Mouse (Mus musculus) heart, postnatal 0 days (tissue): ENCODE data around the gene Tmprss13. TPM values are rescaled to one million over a fixed set of nuclear protein-coding genes. Genes with fewer than 3 reads are reported as not detected.

ENCODE experiments used
- ATAC-seq: fragments of 200-750 bp; cut with Nextera tagmentation; 2 replicates; pipeline ENCODE4 v1.8.0; 2017; ENCODE audit warnings: low read depth, moderate number of reproducible peaks, moderate library complexity; ENCODE audit not compliant: insufficient read depth
- DNase-seq: peaks from one replicate; pipeline ENCODE4 v3.0.0-alpha.2; 2016; ENCODE audit warnings: low spot score
- H3K27ac ChIP-seq: fragments of 300-500 bp; sonication (generic); 2 replicates; pipeline ENCODE4 v1.5.1; 2014; ENCODE audit warnings: low read depth, mild to moderate bottlenecking
- H3K27me3 ChIP-seq: fragments of 300-500 bp; sonication (generic); 2 replicates; pipeline ENCODE4 v1.6.1; 2014; ENCODE audit warnings: low read length, mixed read lengths; ENCODE audit not compliant: control insufficient read depth, insufficient read depth
- H3K36me3 ChIP-seq: fragments of 300-500 bp; sonication (generic); replicated peaks from 2 replicates; pipeline ENCODE4 v1.6.1; 2014; ENCODE audit warnings: low read length, mixed read lengths; ENCODE audit not compliant: control insufficient read depth, insufficient read depth
- H3K4me1 ChIP-seq: fragments of 300-500 bp; sonication (generic); 2 replicates; pipeline ENCODE4 v1.6.1; 2014; ENCODE audit warnings: antibody characterized with exemption; ENCODE audit not compliant: control insufficient read depth, insufficient read depth
- H3K4me2 ChIP-seq: fragments of 300-500 bp; sonication (generic); 2 replicates; pipeline ENCODE4 v1.6.1; 2014; ENCODE audit warnings: low read depth, mild to moderate bottlenecking, low read length, moderate library complexity
- H3K4me3 ChIP-seq: fragments of 300-500 bp; sonication (generic); 2 replicates; pipeline ENCODE4 v1.5.1; 2014; ENCODE audit warnings: low read depth, low read length
- H3K9ac ChIP-seq: fragments of 300-500 bp; sonication (generic); replicated peaks from 2 replicates; pipeline ENCODE4 v1.6.1; 2014; ENCODE audit warnings: low read depth, low read length, mixed read lengths
- H3K9me3 ChIP-seq: fragments of 300-500 bp; sonication (generic); replicated peaks from 2 replicates; pipeline ENCODE4 v1.6.1; 2016; ENCODE audit warnings: low read length; ENCODE audit not compliant: control insufficient read depth
- CTCF ChIP-seq: IDR thresholded peaks from 2 replicates; pipeline ENCODE4 v1.5.1; 2016; ENCODE audit warnings: antibody characterized with exemption, control low read depth, low read depth
- EP300 ChIP-seq: IDR thresholded peaks from 2 replicates; pipeline ENCODE4 v1.6.1; 2016; ENCODE audit warnings: antibody characterized with exemption, low read depth
- WGBS: fragments of 180-500 bp; shearing (Covaris S2); extraction: QIAGEN DNeasy Blood & Tissue Kit; methylation state at CpG from one replicate; pipeline ENCODE4 v1.1.7; 2014; 5-methylcytosine and 5-hydroxymethylcytosine counted together
- polyA plus RNA-seq: library from polyadenylated mRNA; unstranded; fragments of >200 nt; fragmentation: Nextera tagmentation; extraction: Ambion mirVana; gene quantifications from 2 replicates; pipeline ENCODE4 v1.2.1, GENCODE M21; 2015
- total RNA-seq: library from RNA; depleted of rRNA; stranded (reverse); fragments of >200 nt; gene quantifications from 2 replicates; pipeline ENCODE4 v1.2.3, GENCODE M21; 2014; ENCODE audit warnings: low replicate concordance

Gene Tmprss13
- total and polyA plus RNA-seq, 2 experiments from 2014 or later: 0.15 to 0.16 TPM

- Histone ChIP-seq H3K27me3 (no peaks in the 10 kb centered on the region), H3K4me1 (no peaks in the 10 kb centered on the region), H3K27ac (no peak overlapping the region), H3K4me3 (no peak overlapping the region), H3K9me3 (no peaks in the 10 kb centered on the region; the same call in 1 of the 2 replicates), H3K4me2 (no peak overlapping the region), H3K36me3 (no peaks in the 10 kb centered on the region), H3K9ac (no peak overlapping the region)
- TF ChIP-seq EP300 (no peak), CTCF (no peak)
- ATAC-seq (no peak), DNase-seq (no peak)
- 76% methylated on average over 8 of the region's 8 CpGs for WGBS
Observed at GRCm38 (mm10) chr9:45301771-45302170, 17.1 kb upstream of the Tmprss13 start.

- Histone ChIP-seq H3K27me3 (no peaks in the 10 kb centered on the region), H3K4me3 (no peak overlapping the region), H3K36me3 (no peaks in the 10 kb centered on the region), H3K9me3 (no peaks in the 10 kb centered on the region), H3K27ac (no peak overlapping the region), H3K4me2 (no peak overlapping the region), H3K4me1 (no peaks in the 10 kb centered on the region), H3K9ac (no peak overlapping the region)
- 79% methylated on average over 12 of the region's 12 CpGs for WGBS
- no peak for TF ChIP-seq EP300
- no peak for TF ChIP-seq CTCF
- DNase-seq: no peak
- ATAC-seq: no peak
Observed at GRCm38 (mm10) chr9:45306746-45307410, 12.0 kb upstream of the Tmprss13 start.

- 69% methylated on average over 5 of the region's 5 CpGs for WGBS
- Histone ChIP-seq H3K4me1 (no peaks in the 10 kb centered on the region), H3K4me2 (no peak overlapping the region), H3K9ac (no peak overlapping the region), H3K27ac (no peak overlapping the region), H3K9me3 (no peaks in the 10 kb centered on the region), H3K27me3 (no peaks in the 10 kb centered on the region), H3K4me3 (no peak overlapping the region), H3K36me3 (no peaks in the 10 kb centered on the region)
- ATAC-seq (no peak), DNase-seq (no peak)
- TF ChIP-seq EP300 (no peak), CTCF (no peak)
Observed at GRCm38 (mm10) chr9:45308521-45308920, 10.4 kb upstream of the Tmprss13 start.

GRCm38 (mm10) chr9:45311858-45312257 lies 7.0 kb upstream of the Tmprss13 start:
- DNase-seq (no peak), ATAC-seq (no peak)
- Histone ChIP-seq H3K4me1 (no peaks in the 10 kb centered on the region), H3K4me2 (no peak overlapping the region), H3K9ac (no peak overlapping the region), H3K4me3 (no peak overlapping the region), H3K27me3 (peaks cover 15% of the 10 kb centered on the region; the same call in 1 of the 2 replicates), H3K27ac (no peak overlapping the region), H3K36me3 (no peaks in the 10 kb centered on the region), H3K9me3 (no peaks in the 10 kb centered on the region)
- 76% methylated on average over 6 of the region's 6 CpGs for WGBS
- TF ChIP-seq CTCF: no peak
- no peak for TF ChIP-seq EP300

GRCm38 (mm10) chr9:45313913-45314312 lies 5.0 kb upstream of the Tmprss13 start:
- H3K4me3 ChIP-seq: no peak overlapping the region
- DNase-seq (no peak), ATAC-seq (no peak)
- H3K4me1 ChIP-seq: no peaks in the 10 kb centered on the region
- no peaks in the 10 kb centered on the region for H3K9me3 ChIP-seq
- peaks cover 23% of the 10 kb centered on the region for H3K27me3 ChIP-seq
- 59% methylated on average over 3 of the region's 3 CpGs for WGBS
- TF ChIP-seq CTCF (no peak), EP300 (no peak)
- H3K4me2 ChIP-seq: no peak overlapping the region
- no peak overlapping the region for H3K9ac ChIP-seq
- H3K27ac ChIP-seq: no peak overlapping the region
- no peaks in the 10 kb centered on the region for H3K36me3 ChIP-seq

- Histone ChIP-seq H3K27me3 (peaks cover 40% of the 10 kb centered on the region), H3K4me2 (no peak overlapping the region), H3K4me3 (no peak overlapping the region), H3K9me3 (no peaks in the 10 kb centered on the region), H3K27ac (no peak overlapping the region), H3K4me1 (no peaks in the 10 kb centered on the region), H3K36me3 (no peaks in the 10 kb centered on the region), H3K9ac (no peak overlapping the region)
- ATAC-seq (no peak), DNase-seq (no peak)
- TF ChIP-seq CTCF: no peak
- TF ChIP-seq EP300: no peak
- WGBS: 52% methylated on average over 3 of the region's 3 CpGs
Observed at GRCm38 (mm10) chr9:45317635-45318034, 1.3 kb upstream of the Tmprss13 start.
